Mouse (Mus musculus): Measurements from ENCODE around the gene Coa4.

Coa4 gene

DNA sequence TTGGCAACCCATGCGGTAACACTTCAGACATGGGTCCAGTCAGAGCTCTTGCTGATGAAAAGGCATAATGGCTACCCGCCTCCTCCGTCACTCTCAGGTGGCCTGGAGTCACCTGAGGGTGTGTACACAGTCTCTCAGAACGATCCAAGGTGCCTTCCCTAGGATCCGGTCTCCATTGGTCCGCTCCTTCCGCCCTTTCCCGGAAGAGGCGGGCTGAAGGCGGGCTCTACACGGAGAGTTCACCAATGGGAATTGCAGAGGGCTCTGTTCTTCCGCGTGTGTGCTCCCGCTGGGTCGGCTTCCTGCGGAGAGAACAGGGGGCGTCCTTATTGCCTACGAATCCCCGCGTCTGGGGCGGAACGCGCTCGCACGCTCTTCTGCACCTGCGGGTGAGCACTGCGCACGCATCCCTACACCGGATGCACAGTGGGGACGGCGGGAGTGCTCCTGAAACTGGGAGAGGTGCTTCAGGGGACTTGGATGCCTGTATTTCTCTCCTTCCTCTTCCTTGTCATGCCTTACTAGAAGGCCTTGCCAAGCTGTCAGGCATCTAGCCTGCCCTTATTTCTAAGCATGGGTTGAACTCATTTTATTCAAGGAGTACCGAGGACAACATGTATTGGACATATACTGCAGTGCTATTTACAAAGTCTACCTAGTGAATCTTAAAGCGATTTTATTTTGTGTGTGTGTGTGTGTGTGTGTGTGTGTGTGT, at the start of gene Coa4:
Gene Coa4, plus strand, starts transcription at position 268 of the 715 bp plus-strand sequence.
- peak; percentile 89 for DNase-seq (ENCODE audit: low read depth, low spot score)

DNA sequence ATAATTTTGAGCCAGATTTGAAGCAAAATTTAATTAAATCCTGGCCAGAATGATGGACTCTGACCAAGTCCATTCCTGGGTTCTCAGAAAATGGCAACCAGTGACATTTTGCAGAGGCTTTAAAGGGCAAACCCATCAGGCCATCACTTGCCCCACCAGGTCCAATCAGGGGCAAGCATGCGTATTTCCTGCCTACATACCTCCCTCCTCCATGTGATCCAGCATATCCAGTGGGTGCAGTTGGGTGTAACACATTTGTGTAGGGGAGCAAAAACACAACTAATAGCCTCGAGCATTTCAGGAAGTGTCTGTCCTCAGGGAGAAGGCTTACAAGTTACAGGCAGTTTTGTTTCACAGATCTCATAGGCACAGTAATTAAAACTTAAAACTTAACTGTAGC, 49.6 kb upstream of the Coa4 start:
- DNase-seq (ENCODE audit: low read depth, low spot score) = no peak

DNA sequence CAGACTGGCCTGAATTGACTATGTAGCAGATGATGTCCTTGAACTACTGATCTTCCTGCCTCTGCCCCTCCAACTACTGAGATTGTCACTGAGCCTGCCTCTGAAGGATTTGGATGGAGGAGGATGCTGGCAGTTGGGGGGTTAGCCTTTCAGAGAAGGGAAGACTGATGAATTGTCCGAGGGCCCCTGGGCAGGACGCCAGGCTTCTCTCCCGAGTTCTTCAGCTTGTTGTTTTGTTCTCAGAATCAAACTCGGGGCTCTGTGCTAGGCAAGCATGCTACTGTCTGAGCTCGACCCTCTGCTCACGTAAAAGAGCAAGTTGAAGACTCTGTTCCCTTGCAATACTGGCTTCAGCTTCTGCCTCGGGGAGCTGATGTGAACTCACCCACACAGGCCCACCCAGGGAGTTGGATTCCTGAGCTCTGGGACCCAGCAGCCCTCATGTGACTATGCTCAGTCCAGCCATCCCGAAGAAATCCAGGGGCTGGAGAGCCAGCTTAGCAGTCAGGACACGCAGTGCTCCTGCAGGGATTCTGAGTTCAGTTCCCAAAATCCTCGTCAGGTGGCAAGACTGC, 48.3 kb upstream of the Coa4 start:
- DNase-seq (ENCODE audit: low read depth, low spot score) = no peak

DNA sequence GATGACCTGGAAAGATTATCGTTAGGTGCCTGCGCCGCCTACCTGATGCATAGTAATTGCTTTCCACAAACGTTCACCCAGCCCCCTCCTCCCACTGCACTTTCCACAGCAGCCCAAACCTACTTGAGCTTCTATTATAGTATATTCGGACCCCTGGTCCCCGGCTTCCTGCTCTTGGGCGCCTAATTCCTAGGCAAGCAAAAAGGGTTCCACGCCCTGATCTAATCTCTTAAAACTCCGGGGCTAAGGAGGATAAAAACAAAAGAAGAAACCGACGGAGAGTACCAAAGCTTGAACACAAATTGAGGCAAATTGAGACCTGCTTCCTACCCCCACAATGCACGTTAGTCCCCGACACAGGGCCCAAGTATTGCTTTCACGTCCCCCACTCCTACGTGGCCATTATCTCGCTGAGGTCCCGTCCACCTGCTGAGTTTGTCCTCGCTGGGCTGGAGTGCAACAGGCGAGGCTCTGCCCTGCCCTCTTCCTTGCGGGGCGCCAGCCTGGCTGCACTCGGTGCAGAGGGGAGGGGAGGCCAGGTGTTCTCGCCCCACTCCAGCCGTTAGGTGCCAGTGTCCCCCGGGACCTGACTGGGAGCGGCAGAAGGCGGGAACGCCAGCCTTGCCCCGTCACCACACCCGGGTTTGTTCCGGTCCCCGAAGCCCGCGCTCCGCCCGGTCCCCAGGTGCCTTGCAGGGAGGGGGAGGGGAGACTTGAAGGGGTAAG, 44.3 kb upstream of the Coa4 start:
- DNase-seq (ENCODE audit: low read depth, low spot score) = no peak

DNA sequence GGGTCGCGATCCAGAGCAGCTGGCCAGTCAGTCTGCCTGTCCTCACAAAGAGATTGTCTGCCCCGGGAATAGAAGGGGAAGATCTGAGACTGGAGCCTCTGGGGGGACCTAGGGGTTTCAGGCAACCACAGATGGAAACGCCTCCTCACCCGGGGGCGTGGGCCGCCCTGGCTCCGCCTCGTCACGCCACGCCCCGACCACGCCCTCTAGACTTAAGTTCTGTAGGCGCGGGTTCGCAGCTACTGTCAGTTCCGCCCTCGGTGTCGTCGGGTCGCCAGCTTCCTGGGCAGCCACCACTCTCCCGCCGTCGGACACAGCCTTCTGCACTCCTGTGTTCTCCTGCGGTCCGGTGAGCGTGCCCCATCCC, 43.8 kb upstream of the Coa4 start, which contains the start of gene Ucp2:
Gene Ucp2, plus strand, starts transcription at position 221 of the 367 bp plus-strand sequence.
- DNase-seq (ENCODE audit: low read depth, low spot score) = no peak

DNA sequence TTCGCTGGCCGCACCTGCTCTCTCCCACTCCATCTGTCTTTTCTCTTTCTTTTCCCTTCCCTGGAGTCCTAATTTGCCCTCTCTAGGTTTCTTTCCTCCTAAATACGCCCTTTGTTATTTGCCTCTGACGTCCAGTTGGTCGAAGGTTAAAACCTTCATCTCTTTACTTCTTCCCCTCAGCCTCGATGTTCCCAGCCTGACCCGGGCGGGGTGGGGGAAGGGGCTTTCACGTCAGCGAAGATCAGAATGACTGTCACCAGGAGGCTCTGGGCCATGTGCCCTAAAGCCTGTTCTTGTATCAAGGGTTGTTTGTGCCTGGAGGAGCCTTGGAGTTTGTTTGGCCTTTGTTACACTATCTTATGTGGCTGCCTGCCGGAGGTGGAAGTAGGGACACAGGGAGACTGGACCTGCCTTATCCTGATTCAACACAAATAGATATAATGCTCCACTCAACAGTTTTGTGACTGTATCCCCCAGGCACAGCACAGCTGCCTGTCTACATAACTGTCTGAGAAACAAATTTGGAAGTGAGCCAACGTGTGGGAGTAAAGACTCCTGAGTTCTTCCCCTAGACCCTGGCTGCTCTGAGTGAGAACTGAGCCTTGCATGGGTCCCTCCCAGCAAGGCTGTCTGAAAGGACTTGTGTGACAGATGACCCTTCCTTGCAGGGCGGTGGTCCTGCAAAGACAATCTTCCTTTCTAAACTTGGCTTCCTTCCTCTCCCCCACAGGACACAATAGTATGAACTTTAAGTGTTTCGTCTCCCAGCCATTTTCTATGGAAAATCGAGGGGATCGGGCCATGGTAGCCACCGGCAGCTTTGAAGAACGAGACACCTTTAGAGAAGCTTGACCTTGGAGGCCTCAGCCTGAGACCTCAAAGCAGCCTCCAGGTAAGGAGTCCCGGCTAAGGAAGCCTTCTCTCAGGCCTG, 43.1 kb upstream of the Coa4 start:
- DNase-seq (ENCODE audit: low read depth, low spot score) = no peak

DNA sequence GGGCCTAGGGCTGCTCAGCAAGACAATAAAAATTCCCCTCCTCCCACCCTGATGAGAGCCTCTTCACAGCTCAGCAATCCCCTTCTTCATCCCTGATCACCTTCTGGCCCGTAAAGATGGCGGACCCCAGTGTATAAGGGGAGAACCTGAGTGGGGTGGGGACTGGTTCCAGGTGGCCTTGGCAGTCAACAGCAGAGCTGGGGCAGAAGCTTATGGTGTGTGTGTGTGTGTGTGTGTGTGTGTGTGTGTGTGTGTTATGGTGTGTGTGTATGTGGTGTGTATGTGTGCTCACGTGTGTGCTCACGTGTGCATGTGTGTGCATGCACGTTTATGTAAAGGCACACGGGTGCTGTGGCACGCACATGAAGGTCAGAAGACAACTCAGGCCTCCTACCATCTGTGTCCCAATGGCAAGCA, 42.4 kb upstream of the Coa4 start:
- DNase-seq (ENCODE audit: low read depth, low spot score) = no peak

DNA sequence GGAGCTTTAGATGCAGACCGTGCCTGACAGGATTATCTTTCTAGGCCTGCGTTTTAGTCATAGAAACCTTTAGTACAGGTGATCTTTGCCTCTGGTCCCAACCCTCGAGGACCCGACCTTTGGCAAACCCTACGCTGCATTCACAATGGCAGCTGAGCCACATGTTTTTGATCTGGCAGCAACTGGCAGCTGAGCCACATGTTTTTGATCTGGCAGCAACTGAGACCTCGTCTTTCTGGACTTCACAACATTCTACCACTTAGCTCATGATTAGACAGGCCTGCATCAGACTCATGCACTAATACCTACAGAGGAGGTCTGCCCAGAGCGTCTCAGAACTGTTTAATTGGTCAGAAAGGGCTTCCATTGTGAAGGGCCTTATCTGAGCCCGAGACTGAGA, 41.8 kb upstream of the Coa4 start:
- DNase-seq (ENCODE audit: low read depth, low spot score) = no peak

DNA sequence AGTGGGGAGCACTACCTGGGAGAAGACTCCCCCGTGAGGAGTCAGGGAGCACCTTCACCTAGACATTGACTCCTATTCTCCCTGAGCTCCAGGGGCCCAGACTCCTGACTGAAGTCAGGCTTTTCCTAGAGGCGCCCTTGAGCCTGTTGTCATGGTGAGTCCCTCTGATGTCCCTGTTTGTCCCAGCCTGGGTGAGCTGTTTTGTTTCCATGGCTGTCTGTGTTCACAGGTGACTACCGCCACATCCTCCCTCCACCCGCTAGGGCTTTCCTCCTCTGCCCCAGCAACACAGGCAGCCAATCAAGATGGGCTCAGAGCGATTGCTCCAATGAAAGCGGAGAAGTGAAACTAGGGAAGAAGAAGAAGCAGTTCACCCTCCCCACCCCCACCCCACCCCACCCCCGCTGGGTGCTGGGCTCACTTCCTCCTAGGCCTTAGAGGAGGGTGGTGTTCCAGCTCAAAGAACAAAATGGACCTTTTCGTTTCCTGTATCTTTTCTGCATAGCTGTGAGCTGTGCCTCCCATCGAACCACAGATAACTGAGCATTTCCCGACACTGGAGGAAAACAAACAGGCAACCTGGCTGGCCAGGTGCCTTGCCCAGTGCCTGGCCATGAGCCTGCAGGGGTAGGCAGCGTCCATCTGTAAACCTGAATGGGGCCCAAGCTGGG, 41.2 kb upstream of the Coa4 start:
- no peak for DNase-seq (ENCODE audit: low read depth, low spot score)

DNA sequence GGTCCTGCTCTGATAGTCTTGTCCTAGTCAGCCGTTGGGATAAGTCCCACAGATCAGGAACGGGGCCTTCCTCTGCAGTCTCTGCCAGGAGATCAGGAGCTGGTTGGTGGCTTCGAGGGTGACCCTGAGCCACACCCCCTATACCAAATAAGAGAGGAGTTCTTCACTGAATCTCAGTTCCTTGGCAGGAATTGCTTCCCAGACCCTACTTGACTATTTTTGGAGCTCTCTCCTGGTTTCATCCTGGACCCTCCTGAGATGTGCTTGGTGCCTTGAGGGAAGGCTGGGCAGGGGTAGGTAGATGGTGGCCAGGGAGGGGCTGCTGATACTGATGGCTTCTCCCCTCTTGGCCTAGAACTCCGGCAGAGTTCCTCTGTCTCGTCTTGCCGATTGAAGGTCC, 40.5 kb upstream of the Coa4 start:
- no peak for DNase-seq (ENCODE audit: low read depth, low spot score)

DNA sequence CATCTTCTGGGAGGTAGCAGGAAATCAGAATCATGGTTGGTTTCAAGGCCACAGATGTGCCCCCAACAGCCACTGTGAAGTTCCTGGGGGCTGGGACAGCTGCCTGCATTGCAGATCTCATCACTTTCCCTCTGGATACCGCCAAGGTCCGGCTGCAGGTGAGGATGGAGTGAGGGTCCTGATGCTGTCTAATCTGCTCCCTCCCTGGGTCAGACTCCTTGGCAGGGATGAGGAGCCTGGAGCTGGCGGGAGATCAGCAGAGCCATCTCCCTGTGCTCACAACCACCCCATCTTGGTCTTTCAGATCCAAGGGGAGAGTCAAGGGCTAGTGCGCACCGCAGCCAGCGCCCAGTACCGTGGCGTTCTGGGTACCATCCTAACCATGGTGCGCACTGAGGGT, 40.1 kb upstream of the Coa4 start:
- DNase-seq (ENCODE audit: low read depth, low spot score) = no peak

DNA sequence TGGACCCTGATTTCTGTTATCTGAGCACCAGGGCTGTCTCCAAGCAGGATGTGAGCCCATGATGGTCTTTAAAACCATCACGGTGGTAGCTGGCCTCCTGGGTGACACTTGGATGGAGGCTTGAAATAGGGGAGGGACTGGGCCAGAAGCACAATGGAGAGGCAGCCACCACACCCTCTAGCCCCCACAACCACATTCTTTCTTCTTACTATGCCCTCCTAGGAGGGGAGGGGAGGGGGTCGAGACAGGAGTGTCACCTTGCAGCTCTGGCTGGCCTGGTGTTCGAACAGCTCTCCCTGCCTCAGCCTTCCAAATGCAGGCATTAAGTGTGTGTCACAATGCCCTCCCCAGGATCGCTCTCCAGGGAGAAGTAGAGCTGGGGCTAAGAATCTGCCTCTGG, 39.5 kb upstream of the Coa4 start:
- no peak for DNase-seq (ENCODE audit: low read depth, low spot score)

DNA sequence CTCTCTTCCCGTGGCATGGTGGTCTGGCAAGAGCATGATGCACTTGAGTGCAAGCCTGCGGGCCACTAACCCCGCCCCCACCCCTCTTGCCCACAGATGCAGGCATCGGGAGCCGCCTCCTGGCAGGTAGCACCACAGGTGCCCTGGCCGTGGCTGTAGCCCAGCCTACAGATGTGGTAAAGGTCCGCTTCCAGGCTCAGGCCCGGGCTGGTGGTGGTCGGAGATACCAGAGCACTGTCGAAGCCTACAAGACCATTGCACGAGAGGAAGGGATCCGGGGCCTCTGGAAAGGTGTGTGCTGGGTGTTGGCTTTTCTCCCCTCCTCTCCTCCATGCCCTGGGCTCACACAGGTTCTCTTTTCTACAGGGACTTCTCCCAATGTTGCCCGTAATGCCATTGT, 38.9 kb upstream of the Coa4 start:
- no peak for DNase-seq (ENCODE audit: low read depth, low spot score)

DNA sequence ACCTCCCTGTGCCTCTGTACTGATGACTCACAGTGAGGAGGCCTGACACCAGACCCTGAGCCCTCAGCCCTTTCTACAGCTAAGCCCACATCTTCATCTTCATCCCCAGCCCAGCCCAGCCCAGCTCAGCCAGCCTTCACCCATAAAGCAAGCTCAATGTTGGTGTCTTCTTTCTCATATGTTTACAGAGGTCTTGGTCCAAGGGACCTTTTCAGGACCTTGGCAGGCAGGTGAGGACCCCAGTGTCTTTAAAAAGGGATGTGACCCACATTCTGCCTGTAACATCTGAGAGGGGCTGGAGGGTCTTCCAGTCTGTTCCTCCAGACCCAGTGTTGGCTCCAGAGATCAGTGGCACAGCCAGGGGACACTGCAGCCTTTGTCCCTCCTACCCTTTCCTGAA, 37.4 kb upstream of the Coa4 start:
- no peak for DNase-seq (ENCODE audit: low read depth, low spot score)

DNA sequence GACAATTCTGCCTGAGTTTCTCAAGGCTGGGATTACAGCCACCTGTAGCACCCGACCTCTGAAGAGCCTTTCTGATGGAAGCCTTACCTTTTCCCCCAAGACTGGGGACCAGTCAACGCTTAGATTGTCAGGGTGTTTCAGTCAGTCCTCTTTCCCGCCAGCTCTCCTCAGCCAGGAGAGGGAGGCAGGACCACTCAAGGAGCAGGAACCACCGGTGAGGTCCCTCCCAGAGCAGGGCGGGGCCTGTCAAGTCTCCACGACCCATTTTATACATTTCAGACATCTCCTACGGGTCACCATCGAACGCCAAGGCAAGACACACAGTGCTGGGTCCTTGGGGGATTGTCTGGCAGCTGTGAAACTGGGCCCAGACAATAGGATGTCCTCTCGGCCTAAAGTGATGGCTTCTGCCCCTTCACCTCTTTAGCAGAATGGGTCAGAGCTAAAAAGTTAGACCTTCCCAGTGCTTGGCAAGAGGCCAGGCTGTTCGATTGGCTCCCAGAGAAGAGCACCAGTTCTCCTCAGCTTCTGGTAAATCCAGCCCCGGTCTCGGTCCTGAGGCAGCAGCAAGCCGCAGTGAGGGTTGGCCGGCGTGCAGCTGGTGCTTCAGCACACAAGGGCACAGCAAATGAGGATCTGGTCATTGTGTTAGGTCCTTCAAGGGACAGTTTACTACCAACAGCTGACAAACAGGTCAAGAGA, 36.4 kb upstream of the Coa4 start:
- DNase-seq (ENCODE audit: low read depth, low spot score) = no peak

DNA sequence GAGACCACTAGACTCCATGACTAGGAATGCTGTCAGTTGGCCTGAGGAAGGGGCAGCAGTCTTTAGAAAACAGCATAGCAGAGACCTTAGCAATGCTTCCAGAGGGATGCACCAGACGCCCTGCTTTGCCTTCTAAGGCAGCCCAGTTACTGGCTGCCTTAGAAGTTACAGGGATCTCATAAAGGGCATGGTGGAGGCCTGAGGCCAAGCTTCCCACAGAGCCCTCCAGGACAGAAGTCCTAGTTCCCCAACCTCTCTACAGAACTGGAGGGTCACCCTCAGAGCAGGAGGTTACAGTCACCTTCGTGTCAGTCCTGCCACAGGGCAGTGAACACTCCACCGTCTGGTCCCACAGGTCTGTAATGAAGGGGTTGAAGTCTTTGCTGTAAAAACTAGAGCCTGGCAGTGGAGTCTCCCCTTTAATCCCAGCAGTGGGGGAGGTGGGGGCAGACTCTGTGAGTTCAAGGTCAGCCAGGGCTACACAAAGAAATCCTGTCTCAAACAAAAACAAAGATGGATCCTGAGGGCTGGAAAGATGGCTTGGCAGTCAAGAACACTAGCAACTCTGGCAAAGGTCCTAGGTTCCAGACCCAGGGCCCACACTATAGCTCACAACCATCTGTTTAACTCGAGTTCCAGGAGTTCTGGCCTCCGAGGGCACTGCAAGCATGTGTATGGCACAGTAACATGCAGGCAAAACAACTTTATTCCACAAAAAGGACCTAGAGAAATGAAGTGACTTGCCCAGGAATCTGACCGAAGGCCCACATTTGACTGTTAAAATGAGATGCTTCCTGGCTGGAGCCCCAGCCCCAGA, 35.6 kb upstream of the Coa4 start:
- no peak for DNase-seq (ENCODE audit: low read depth, low spot score)

DNA sequence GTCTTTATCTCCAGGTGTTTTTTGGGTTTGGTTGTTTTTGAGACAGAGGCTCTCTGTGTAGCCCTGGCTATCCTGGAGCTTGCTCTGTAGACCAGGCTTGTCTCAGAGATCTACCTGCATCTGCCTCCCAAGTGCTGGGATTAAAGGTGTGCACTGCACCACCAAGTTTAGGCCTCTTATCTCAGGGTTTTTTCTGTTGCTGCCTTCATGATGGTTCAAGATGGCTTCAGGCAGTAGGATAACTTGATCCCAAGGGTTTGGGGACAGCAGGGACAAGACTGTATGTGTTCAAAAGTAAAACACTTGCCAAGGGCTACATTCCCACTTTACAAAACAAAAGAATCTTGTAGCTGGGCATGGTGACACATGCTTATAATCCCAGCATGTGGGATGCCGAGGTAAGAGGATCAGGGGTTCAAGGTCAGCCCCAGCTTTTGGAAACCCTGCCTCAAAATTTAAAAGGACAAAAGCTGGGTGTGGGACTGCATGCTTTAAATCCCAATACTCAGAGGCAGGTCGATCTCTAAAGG, 35.0 kb upstream of the Coa4 start:
- DNase-seq (ENCODE audit: low read depth, low spot score) = no peak

DNA sequence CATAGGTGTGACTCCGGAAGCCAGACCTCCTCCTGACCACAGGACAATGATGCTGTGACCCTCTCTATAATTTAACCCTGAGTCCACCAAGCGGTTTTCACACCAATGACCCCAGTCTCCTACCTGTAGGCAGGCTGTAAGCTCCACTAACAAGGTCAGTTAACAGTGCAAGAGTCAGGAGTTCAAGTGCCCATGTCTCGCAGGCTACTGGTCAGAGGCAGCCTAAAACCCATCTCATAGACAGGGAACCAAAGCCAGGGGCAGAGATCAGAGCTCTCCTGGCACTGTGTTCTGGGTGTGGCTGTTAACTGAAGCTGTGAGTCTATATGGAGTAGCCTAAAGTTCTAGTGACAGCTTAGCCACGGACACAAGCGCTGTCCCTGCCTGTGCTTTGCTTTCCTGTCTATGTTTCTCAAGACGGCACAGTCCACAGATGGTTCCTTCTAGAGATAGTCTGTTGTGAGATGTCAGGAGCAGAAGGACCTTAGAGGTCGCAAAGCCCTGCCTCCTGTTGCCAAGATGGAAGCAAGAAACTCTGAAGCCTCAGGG, 34.4 kb upstream of the Coa4 start:
- DNase-seq (ENCODE audit: low read depth, low spot score) = no peak

DNA sequence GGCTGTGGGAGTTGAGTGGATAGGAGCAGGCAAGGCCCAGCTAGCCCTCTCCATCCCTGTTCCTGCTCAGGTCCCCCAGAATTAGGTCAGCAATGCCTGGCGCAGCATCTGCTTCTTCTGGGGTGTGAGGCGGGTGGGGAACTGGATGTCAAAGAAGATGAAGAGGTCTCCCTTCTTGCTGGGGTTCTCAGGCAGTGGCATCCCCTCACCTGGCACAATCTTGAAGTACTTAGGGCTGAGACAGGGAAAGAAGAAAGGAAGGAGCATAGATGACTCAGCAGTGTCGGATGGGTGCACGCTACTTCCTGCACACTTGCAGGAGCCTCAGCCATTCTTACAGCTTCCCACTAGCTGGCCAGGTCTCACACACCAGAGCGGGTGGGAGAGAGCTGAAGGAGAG, 33.8 kb upstream of the Coa4 start:
- DNase-seq (ENCODE audit: low read depth, low spot score) = no peak

Data from retina, adult 2 months (tissue).